Mouse (Mus musculus) mouse embryonic stem cell (cell line): ENCODE data around the gene Rtp2.

ENCODE experiments used
- in situ Hi-C, 2 experiments: fragments of 300-500 bp; cut with MboI; formaldehyde crosslinking; loops; 1 replicate in 1 of 2; 3 replicates in 1 of 2; pipeline ENCODE4 v1.14.3; 2019 to 2020; ENCODE audit warnings: low sequenced_read_pairs in 2 of 2, low pct_unique_long_range_greater_than_20kb in 1 of 2, mixed read lengths in 1 of 2; ENCODE audit not compliant: unreplicated experiment in 1 of 2

The Rtp2 gene

DNA sequence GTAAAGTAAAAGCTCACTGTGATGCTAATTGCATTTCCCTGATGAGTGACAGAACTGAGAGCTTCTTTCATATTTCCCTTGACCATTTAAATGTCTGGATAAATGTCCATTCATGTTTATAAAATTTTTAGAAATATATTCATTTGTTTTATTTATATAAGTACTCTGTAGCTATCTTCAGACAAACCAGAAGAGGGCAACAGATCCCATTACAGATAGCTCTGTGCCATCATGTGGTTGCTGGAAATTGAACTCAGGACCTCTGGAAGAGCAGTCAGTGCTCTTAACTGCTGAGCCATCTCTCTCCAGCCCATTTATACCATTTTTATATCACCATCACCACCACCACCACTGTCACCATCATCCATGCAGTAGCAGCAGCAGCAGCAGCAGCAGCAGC lies 26.7 kb upstream of the Rtp2 start:
- in situ Hi-C loops: loop anchor here in 1 of 2 experiments (5.0 to 10.0 kb wide), 2 partner anchors 407 to 504 kb away; no protein-coding TSS in a partner anchor

DNA sequence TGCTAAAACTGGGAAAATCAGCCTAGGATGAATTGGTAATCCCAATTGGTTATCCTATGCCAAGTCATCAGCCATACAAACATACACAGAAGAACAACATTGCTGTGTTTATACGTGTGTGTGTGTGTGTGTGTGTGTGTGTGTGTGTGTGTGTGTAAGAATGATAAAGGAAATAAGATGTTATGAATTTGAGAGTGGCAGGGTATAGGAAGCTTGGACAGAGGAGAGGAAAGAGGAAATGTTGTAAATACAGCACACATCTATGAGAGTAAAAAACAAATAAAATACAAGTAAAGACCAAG lies 21.7 kb upstream of the Rtp2 start:
- in situ Hi-C loops: loop anchor here (5.0 to 10.0 kb wide), 2 partner anchors 322 to 499 kb away; no protein-coding TSS in a partner anchor

DNA sequence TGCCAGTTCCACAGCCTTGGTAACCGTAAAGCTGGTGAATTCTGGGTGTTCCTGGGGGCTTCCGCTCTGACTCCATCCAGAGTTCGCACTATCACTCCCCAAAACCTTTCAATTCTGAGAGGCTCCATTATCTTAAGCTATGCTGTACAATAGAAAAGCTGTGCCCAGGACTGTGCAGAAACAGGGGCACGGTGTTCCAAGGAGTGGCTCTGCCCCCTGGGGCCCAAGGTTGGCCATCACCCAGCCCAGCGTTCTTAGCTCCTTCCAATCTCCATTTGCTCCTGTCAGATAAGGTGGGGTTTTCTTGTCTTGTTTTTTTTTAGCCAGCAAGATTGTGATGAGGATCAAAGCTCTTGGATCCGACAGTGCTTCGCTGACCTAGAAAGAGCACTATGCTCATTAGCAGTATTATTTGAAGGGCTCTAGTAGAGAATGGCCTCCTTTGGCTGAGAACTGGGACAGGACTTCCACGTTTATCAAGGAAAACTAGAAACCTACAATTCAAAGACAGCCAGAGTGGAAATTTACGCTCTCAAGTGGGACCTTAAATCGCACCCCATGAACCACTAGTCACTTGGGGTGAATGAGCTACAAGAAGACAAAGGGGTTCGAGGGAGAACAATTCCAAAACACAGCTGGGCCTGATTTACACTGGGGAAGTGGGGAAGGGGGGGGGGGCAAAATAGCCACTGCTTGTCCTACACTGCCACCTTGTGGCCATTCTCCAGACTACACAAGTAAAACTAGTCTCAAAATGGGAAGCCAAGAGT lies 21.2 kb upstream of the Rtp2 start:
- in situ Hi-C loops: loop anchor here (5.0 to 10.0 kb wide), 2 partner anchors 321 to 499 kb away; no protein-coding TSS in a partner anchor

DNA sequence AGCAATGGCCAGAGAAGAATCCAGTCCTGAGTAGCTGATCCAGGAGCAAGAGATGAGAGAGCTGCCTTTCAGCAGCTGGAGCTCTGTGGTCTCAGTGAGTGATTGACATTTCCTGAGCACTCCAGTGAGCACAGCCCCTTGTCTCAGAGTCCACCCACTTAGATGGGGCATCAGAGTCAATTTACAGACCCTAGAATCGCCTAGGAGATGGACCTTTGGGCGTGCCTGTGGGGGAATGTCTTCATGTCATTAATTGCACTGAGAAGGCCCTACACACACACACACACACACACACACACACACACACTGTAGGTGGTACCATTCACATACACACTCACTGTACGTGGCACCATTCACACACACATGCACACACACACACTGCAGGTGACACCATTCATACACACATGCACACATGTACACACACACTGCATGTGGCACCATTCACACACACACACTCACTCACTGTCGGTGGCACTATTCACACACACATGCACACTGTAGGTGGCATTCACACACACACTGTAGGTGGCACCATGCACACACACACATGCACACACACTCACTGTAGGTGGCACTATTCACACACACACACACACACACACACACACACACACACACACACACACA lies 20.0 kb upstream of the Rtp2 start:
- in situ Hi-C loops: loop anchor here (5.0 to 10.0 kb wide), 2 partner anchors 320 to 497 kb away; no protein-coding TSS in a partner anchor

DNA sequence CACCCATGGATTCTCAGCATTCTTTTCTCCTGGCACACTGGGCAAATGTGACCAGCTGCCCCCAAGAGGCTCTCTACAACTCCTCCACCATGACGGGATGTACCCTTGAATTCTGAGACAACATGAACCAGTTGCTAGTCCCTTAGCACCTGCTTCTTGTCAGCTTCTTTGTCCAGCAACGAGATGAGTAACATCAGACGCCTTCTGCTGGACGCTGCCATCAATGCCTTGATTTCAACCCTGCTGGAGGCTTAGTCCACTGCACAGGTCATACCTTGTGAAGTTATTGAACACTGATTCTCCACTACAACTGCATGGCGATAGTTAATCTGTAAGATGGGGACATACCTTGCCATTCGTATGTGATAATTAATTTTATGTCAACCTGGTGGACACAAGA lies 15.5 kb upstream of the Rtp2 start:
- in situ Hi-C loops: no loop called here

DNA sequence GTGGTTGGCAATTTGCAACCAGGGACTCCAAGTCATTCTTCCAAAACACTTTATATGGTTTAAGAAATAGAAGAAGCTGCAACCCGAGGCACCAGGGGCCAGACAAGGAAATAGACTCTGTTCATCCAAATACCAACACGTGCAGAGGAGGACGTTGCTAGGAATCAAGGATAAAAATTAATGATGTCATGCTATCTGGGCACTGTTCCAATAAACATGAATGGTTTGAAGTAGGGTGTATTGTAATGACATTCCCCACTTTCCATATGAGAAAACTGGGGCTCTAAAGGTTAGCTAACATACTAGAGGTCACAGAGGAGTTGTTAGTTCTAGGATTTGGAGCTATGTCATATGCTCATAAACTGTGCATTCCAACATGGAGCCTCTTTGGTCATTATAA lies 12.6 kb upstream of the Rtp2 start:
- in situ Hi-C loops: no loop called here

DNA sequence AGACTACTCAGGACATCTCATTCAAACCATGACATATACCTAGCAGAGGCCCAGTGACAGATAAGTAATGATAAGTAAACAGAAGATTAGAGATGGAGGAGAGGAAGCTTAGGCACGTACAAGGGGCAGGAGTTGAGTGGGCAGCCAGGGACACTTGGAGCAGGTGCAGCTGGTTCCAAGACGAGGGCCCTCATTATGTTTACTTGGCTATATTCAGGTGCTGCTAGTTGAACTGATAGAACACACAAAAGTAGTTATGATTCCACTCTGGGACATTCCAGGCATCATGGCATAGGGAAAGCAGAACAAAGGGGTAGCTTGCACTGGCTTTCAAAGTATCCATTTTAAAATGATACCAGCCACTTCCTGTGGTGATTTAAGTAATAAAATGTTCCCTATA lies 2.2 kb upstream of the Rtp2 start:
- in situ Hi-C loops: no loop called here

DNA sequence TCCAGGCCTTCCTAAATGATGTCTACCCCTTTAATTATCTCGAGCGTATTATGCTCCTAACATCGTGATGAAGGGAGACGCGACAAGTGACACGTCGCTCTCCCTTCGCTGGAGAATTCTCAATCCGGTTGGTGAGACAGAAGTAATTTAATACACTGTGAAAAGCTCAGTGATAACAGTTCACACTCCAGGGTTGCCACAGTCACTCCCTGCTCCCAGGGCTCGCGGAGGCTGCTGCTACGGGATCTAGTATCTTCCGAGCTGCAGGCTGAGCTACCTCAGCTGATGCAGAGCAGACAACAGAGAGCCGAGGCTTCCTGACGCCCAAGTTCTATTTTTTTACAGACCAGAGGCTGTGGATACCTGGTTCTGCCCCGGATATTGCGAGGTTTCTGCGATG lies 919 bp downstream of the Rtp2 start:
- in situ Hi-C loops: no loop called here

DNA sequence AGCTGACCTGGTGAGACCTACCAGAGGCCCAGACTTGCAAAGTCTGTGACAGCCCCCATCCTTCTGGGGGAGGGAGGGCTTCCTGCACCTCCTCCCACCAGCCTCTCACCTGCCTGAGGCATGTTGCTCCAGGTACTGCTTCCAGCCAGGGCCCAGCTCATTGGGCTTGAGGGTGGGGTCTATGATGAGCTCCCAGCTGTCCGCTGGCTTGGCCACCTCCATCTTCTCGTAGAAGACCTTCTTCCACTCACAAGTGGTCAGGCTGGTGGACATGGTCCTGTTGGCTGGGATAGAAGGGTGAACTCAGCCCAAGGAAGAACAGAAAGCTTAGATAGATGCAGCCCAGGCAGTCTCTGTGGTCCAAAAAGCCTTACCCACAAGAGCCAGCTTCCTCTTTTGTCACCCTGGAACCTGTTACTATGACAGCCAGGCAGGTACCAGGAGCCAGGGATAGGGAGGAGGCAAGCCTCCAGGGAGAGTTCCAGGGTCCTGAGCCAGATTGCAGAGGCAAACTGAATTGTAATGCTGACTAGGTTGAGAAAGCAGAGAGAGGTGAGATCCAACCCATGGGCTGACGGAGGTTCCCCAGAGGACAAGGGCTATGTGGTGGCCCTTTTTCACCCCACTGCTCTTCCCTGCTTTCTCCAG lies 1.6 kb downstream of the Rtp2 start:
- in situ Hi-C loops: no loop called here

DNA sequence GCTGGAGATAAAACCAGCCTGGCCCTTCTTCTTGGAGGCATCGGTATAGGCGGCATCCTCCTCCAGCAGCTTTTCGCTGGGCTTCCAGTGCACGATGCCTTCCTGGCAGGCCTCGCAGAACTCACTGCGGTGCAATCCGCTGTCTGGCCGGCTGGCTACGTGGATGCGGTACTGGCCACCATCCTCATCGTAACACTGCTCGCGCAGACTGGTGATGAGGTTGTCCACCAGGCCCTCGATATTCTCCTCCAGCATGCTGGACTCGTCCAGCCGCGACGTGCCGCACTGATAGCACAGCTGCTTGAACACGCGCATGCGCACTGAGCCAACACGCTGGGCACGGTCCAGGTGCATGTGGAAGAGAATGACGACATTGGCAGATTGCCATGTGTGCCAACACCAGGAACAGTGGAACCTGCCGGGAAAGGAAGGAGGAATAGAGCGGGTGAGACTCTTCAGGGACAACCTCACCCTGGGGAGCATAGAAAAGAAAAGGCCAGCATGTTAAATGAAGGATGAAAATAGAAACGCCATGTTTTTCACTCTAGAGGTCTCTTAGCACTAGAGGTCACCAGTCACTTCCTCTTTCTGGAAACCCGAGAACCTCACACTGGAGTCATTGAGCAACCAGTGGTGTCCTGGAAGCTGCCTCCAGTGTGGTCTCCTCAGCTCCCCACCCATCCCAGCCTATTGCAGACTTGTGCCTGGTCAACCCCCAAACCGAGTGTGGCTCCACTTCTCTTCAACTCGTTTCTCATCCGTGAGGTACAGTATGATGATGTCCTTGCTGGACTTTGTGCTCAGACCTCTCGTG lies 4.7 kb downstream of the Rtp2 start:
- in situ Hi-C loops: no loop called here

DNA sequence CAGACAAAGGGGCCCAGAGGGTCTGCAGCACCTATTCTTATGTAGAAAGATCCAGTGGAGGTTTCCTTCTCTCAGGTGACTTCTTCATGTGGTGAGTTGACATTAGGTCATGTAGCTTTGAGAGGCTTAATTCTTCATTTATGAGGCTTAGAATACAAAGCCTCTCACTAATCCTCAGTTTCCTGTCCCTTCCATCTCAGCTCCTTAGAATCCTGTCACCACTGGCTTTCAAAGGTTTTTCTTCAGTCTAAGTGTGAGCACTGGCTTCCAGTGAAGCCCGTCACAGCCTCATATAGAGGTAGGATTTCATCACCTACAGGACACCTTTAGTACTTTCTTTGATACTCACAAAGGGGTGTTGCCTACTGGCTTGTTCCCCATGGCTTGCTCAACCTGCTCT lies 9.3 kb downstream of the Rtp2 start:
- in situ Hi-C loops: loop anchor here in 1 of 2 experiments (25.0 kb wide), 1 partner anchor 811 kb away; the partner anchor contains the start of gene Eif4a2

DNA sequence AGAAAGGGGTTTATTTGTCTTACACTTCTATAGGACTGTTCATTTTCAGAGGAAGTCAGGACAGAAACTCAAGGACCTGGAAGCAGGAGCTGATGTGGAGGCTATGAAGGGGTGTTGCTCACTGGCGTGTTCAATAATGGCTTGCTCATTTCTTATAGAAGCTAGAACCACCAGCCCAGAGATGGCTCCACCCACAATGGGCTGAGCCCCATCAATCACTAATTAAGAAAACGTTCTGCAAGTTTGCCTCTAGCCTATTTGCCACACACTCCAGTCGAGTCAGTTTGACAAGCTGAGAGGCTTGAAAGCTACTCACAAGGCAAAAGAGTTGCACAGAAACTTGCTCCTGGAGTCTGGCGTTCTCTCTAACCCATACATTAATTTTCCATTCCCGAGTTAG lies 10.5 kb downstream of the Rtp2 start:
- in situ Hi-C loops: loop anchor here in 1 of 2 experiments (25.0 kb wide), 1 partner anchor 809 kb away; the partner anchor contains the start of gene Eif4a2

DNA sequence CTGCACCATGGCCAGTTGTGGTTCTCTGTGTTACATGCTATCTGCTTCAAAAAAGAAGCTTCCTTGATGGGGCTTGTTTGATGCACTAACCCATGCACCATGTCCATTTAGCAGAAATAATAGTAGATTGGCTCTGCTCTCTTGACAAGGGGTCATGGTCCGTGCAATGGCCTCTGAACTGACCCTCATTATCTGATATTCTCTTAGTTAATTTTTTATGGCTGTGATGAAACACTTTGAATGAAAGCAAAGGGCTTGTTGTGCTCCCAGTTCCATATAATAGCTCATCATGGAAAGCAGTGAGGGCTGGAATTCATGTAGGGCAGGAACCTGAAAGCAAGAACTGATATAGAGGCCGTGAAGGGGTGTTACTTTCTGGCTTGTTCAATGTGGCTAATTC lies 12.8 kb downstream of the Rtp2 start:
- in situ Hi-C loops: loop anchor here in 1 of 2 experiments (10.0 to 25.0 kb wide), 2 partner anchors 807 to 1125 kb away; partner anchors contain the start of gene Eif4a2

DNA sequence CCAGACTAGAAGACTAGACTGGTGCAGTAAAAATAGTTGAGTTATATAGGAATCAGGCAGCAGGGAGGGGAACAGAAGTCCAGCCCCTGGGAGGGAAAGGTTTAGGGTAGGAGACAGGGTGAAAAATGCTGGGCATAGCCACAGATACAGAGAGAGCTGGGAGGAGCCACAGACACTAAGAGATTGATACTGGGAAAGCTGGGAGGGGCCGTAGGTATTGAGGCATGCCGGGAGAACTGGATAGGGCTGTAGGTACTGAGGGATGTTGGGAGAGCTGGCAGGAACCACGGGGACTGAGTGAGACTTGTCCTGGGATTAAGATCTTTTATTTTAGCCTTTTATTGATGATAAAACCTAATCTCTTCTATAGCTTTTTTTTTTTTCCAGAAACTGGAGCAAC lies 18.8 kb downstream of the Rtp2 start:
- in situ Hi-C loops: loop anchor here in 1 of 2 experiments (10.0 to 25.0 kb wide), 2 partner anchors 801 to 1131 kb away; partner anchors contain the start of gene Eif4a2

DNA sequence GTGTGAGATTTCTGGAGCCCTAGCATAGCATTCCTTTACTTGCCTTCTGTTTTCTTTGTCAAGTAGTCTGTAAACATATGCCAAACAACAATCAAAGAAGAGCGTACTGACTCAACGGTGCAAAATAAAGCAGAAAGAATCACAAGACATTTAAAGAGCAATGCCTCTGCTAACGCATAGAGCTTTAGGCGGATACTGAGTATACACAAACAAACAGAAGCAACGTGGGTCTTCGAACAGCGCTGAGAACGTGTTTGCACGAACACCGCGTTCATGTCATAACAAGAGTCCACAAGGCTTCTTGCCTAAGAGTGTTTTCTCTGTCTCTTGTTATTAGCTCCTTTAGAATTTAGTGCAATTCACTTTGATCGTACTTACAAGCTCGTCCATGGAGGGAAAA lies 19.5 kb downstream of the Rtp2 start:
- in situ Hi-C loops: loop anchor here in 1 of 2 experiments (10.0 to 25.0 kb wide), 2 partner anchors 800 to 1132 kb away; partner anchors contain the start of gene Eif4a2

DNA sequence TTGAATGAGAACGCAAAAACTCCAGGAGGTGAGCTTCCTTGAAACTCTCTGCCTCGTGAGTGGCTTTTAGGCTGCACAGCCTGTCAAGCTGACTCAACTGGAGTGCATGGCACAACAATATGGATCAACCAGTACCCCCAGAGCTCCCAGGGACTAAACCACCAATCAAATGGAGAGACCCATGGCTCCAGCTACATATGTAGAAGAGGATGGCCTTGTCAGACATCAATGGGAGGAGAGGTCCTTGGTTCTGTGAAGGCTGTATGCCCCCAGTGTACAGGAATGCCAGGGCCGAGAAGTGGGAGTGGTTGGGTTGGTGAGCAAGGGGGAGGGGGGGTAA lies 23.2 kb downstream of the Rtp2 start:
- in situ Hi-C loops: loop anchor here in 1 of 2 experiments (25.0 kb wide), 1 partner anchor 797 kb away; the partner anchor contains the start of gene Eif4a2

DNA sequence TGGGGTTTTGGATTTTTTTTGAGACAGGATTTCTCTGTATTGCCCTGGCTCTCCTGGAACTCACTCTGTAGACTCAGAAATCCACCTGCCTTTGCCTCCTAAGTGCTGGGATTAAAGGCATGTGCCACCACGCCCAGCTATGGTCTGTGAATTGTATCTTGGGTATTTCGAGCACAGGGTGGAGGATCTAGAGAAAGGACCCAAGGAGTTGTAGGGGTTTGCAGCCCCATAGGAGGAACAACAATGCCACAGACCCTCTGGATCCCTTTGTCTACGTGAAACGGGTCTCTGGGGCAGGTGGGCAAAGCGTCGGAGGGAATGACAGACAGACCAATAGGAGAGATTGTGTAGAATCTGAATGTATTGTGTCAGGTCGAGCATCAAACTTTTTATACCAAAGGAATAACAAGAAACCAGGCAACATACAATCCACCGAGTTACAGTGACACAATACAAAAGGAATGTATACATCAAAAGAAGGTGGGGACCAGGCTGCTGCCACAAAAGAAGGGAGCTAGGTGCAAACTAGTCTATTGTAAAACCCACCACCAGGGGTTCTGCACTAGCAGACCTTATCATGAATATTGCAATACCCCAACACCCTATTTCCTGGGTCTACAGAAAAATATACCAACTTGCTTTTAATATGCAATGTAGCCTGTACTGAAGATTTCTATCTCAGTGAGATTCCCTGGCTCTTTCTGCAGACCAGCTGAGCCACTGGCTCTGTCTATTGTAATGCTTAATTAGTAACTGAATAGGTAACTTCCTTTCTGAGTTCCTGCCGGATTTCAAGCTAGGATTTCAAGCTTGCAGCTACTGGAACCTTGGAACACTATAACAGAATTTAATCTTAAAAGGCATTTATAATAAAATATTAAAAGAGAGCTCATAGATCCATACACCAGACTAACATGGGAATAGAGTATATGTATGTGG lies 23.8 kb downstream of the Rtp2 start:
- in situ Hi-C loops: loop anchor here in 1 of 2 experiments (25.0 kb wide), 1 partner anchor 796 kb away; the partner anchor contains the start of gene Eif4a2
